Mouse (Mus musculus): ENCODE measurements at regions not wholly inside any gene's neighbourhood (a gene's known extent, or its start where the extent isn't known, plus 50 kb on each side); places are given as distances from the start of the nearest gene placed in this dataset.

DNA sequence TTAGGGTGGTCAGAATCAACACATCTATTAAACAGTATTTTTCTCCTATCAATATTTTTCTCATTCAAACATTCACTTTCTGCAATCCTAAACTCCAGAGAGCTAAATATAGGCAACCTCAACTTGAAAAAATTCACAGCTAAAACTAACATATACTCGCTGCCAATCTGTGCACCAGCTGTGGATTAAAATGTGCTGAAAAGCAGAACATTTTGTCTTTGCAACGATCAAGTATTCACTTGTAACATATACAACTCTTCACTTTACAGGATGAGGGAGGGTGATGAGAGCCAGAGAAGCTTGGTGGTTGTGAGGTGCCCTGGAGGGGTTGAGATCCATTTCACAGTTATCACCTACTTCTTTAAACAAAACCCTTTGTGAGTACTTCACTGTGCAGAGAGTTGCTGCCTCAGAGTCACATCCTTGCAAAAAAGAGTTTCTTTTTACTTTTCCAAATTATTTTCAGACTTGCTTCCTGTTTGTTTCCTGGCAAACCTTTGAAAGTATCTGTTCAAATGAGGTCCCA lies 991.1 kb upstream of the Acvr2a start:
- TF ChIP-seq CTCF (IDR thresholded peaks at IDR 0.05; ENCODE audit: borderline replicate concordance, extremely low read depth, insufficient read depth, insufficient read length) (no peak), POLR2A (IDR thresholded peaks at IDR 0.05; ENCODE audit: borderline replicate concordance, extremely low read depth, insufficient read depth, insufficient read length, poor library complexity, severe bottlenecking) (no peak)
